Mouse (Mus musculus): ENCODE results near the gene Smco4. TPM values are rescaled to one million over a fixed set of nuclear protein-coding genes. Genes with fewer than 3 reads are reported as not detected.

Gene Smco4
- polyA plus RNA-seq, 1 experiment from 2014 or later = 0.84 TPM

DNA sequence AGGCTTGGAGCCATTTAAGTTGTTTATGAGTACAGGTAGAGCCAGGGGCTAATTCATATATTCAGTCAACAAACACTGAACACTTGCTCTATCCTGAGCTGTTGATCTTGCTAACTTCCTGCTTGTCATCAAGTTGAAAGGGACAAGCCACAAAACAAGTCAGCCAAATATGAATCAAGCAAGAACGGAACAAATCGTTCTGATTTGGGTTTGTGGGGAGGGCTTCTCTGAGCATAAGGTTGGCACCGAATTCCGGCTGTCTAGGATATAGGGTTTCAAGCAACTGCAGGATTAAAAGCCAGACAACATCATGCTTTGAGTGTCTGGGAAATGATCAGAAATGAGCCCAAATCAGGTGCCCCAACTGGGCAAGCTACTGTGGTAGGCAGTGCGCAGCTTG lies 88.8 kb downstream of the Smco4 start:
- no peak overlapping the region for H3K27ac ChIP-seq (ENCODE audit: low read depth, low read length)
- no peak overlapping the region for H3K9ac ChIP-seq (ENCODE audit: low read depth, low read length)
- WGBS = 91% methylated on average over 5 of the region's 5 CpGs
- H3K4me1 ChIP-seq (ENCODE audit: control insufficient read depth, insufficient read depth, low read depth, low read length) = no peaks in the 10 kb centered on the region
- ATAC-seq = no peak
- no peak overlapping the region for H3K4me2 ChIP-seq (ENCODE audit: low read length)
- H3K9me3 ChIP-seq (ENCODE audit: control insufficient read depth, low read length) = peaks cover 2% of the 10 kb centered on the region; the same call in 1 of the 2 replicates
- no peaks in the 10 kb centered on the region for H3K36me3 ChIP-seq (ENCODE audit: control insufficient read depth, insufficient read depth, low read length)
- H3K27me3 ChIP-seq (replicated peaks; ENCODE audit: control insufficient read depth, insufficient read depth, low read length) = no peaks in the 10 kb centered on the region
- no peak overlapping the region for H3K4me3 ChIP-seq (ENCODE audit: low read length)

GRCm38 (mm10) chr9:15584209-15584608 lies 91.0 kb downstream of the Smco4 start:
- H3K27me3 ChIP-seq (replicated peaks; ENCODE audit: control insufficient read depth, insufficient read depth, low read length) = no peaks in the 10 kb centered on the region
- no peaks in the 10 kb centered on the region for H3K36me3 ChIP-seq (ENCODE audit: control insufficient read depth, insufficient read depth, low read length)
- no peak overlapping the region for H3K9ac ChIP-seq (ENCODE audit: low read depth, low read length)
- peaks cover 2% of the 10 kb centered on the region; the same call in 1 of the 2 replicates for H3K9me3 ChIP-seq (ENCODE audit: control insufficient read depth, low read length)
- no peak overlapping the region for H3K27ac ChIP-seq (ENCODE audit: low read depth, low read length)
- H3K4me3 ChIP-seq (ENCODE audit: low read length) = no peak overlapping the region
- H3K4me2 ChIP-seq (ENCODE audit: low read length) = no peak overlapping the region
- H3K4me1 ChIP-seq (ENCODE audit: control insufficient read depth, insufficient read depth, low read depth, low read length) = no peaks in the 10 kb centered on the region
- no peak for ATAC-seq
- WGBS = 89% methylated on average over 9 of the region's 9 CpGs

DNA sequence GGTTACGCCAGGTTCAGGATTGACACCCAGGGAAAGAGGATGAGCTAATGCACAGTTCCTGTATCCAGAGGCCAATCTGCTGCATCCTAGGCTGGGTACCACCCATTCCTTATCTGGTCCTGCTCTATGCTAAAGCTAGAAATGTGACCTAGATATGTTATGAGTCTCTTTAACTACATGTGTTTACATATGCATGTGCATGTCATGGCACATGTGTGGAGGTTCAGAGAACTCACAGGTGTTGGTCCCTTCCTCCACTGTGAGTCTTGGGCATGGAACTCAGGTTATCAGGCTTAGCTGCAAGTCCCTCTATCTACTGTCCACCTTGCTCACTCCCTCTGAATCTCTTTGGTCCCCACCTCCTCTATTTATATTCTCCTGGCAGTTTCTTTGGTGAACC lies 92.7 kb downstream of the Smco4 start:
- H3K4me3 ChIP-seq (ENCODE audit: low read length) = no peak overlapping the region
- H3K4me2 ChIP-seq (ENCODE audit: low read length) = no peak overlapping the region
- WGBS = 91% methylated on average over 1 of the region's 1 CpGs
- H3K9ac ChIP-seq (ENCODE audit: low read depth, low read length) = no peak overlapping the region
- H3K36me3 ChIP-seq (ENCODE audit: control insufficient read depth, insufficient read depth, low read length) = no peaks in the 10 kb centered on the region
- peaks cover 2% of the 10 kb centered on the region; the same call in 1 of the 2 replicates for H3K9me3 ChIP-seq (ENCODE audit: control insufficient read depth, low read length)
- ATAC-seq = no peak
- no peak overlapping the region for H3K27ac ChIP-seq (ENCODE audit: low read depth, low read length)
- H3K27me3 ChIP-seq (replicated peaks; ENCODE audit: control insufficient read depth, insufficient read depth, low read length) = no peaks in the 10 kb centered on the region
- no peaks in the 10 kb centered on the region for H3K4me1 ChIP-seq (ENCODE audit: control insufficient read depth, insufficient read depth, low read depth, low read length)

- no peak; the same call in 1 of the 2 replicates for ATAC-seq
- 66% methylated on average over 6 of the region's 6 CpGs for whole genome bisulfite sequencing
- Histone ChIP-seq H3K9ac (ENCODE audit: low read depth, low read length) (no peak overlapping the region), H3K27me3 (replicated peaks; ENCODE audit: control insufficient read depth, insufficient read depth, low read length) (no peaks in the 10 kb centered on the region), H3K4me3 (ENCODE audit: low read length) (no peak overlapping the region), H3K27ac (ENCODE audit: low read depth, low read length) (no peak overlapping the region), H3K4me1 (ENCODE audit: control insufficient read depth, insufficient read depth, low read depth, low read length) (no peaks in the 10 kb centered on the region), H3K9me3 (ENCODE audit: control insufficient read depth, low read length) (peaks cover 2% of the 10 kb centered on the region; the same call in 1 of the 2 replicates), H3K4me2 (ENCODE audit: low read length) (no peak overlapping the region), H3K36me3 (ENCODE audit: control insufficient read depth, insufficient read depth, low read length) (no peaks in the 10 kb centered on the region)
Observed at GRCm38 (mm10) chr9:15587157-15587854, 94.1 kb downstream of the Smco4 start.

GRCm38 (mm10) chr9:15594148-15594547 lies 100.9 kb downstream of the Smco4 start:
- no peaks in the 10 kb centered on the region for H3K9me3 ChIP-seq (ENCODE audit: control insufficient read depth, low read length)
- H3K36me3 ChIP-seq (ENCODE audit: control insufficient read depth, insufficient read depth, low read length) = no peaks in the 10 kb centered on the region
- WGBS = 81% methylated on average over 4 of the region's 4 CpGs
- H3K9ac ChIP-seq (ENCODE audit: low read depth, low read length) = no peak overlapping the region
- no peak overlapping the region for H3K4me3 ChIP-seq (ENCODE audit: low read length)
- H3K4me1 ChIP-seq (ENCODE audit: control insufficient read depth, insufficient read depth, low read depth, low read length) = no peaks in the 10 kb centered on the region
- no peak overlapping the region for H3K27ac ChIP-seq (ENCODE audit: low read depth, low read length)
- ATAC-seq = no peak
- no peak overlapping the region for H3K4me2 ChIP-seq (ENCODE audit: low read length)
- no peaks in the 10 kb centered on the region for H3K27me3 ChIP-seq (replicated peaks; ENCODE audit: control insufficient read depth, insufficient read depth, low read length)

Other genes with a start within 250 kb of the Smco4 start
- gene Med17, start 213.5 kb upstream of the Smco4 start, polyA plus RNA-seq (2015; fragmentation: Nextera tagmentation; extraction: Ambion mirVana) = 25.8 and 31.9 TPM in 2 replicates
- gene Taf1d, start 187.2 kb upstream of the Smco4 start, polyA plus RNA-seq (2015; fragmentation: Nextera tagmentation; extraction: Ambion mirVana) = 36.4 and 40.4 TPM in 2 replicates
- gene 4931406C07Rik, start 187.0 kb upstream of the Smco4 start, polyA plus RNA-seq (2015; fragmentation: Nextera tagmentation; extraction: Ambion mirVana) = 13.7 and 14.3 TPM in 2 replicates
- gene Cep295, start 135.6 kb upstream of the Smco4 start, polyA plus RNA-seq (2015; fragmentation: Nextera tagmentation; extraction: Ambion mirVana) = 10.7 and 11.8 TPM in 2 replicates
- 1.8 and 1.9 TPM in 2 replicates for gene Deup1, start 134.5 kb downstream of the Smco4 start, polyA plus RNA-seq (2015; fragmentation: Nextera tagmentation; extraction: Ambion mirVana)
- gene Slc36a4, start 216.3 kb downstream of the Smco4 start, polyA plus RNA-seq (2015; fragmentation: Nextera tagmentation; extraction: Ambion mirVana) = 27.7 and 28.7 TPM in 2 replicates